Mouse (Mus musculus): ENCODE data around the gene Apoa4.

GRCm38 (mm10) chr9:46228491-46228890 is 12.0 kb upstream of the Apoa4 start, which contains the start of gene Apoa1:
- TF ChIP-seq POLR2A (IDR thresholded peaks at IDR 0.05; ENCODE audit: low read depth, low read length) (peak; percentile 93; the same call in 1 of the 2 replicates), CTCF (IDR thresholded peaks at IDR 0.05; ENCODE audit: extremely low read depth, insufficient read length, insufficient replicate concordance, low read depth, low read length) (no peak)
